Mouse (Mus musculus) forebrain, embryonic 16.5 days (tissue): ENCODE measurements at regions not wholly inside any gene's neighbourhood (a gene's known extent, or its start where the extent isn't known, plus 50 kb on each side); places are given as distances from the start of the nearest gene placed in this dataset.

Experiments
- ATAC-seq: fragments of 200-750 bp; cut with Nextera tagmentation; 2 replicates; pipeline ENCODE4 v1.8.0; 2017; ENCODE audit warnings: mild to moderate bottlenecking, moderate library complexity
- H3K27ac ChIP-seq: fragments of 300-500 bp; sonication (generic); 2 replicates; pipeline ENCODE4 v1.5.1; 2014; ENCODE audit warnings: low read length, control low read depth
- H3K27me3 ChIP-seq: fragments of 300-500 bp; sonication (generic); replicated peaks from 2 replicates; pipeline ENCODE4 v1.6.1; 2014; ENCODE audit warnings: low read length; ENCODE audit not compliant: control insufficient read depth, insufficient read depth
- H3K36me3 ChIP-seq: fragments of 300-500 bp; sonication (generic); 2 replicates; pipeline ENCODE4 v1.6.1; 2014; ENCODE audit not compliant: control insufficient read depth, insufficient read depth
- H3K4me1 ChIP-seq: fragments of 300-500 bp; sonication (generic); replicated peaks from 2 replicates; pipeline ENCODE4 v1.6.1; 2014; ENCODE audit warnings: low read length; ENCODE audit not compliant: control insufficient read depth, insufficient read depth
- H3K4me2 ChIP-seq: fragments of 300-500 bp; sonication (generic); 2 replicates; pipeline ENCODE4 v1.6.1; 2014; ENCODE audit warnings: mild to moderate bottlenecking, low read length, control low read depth
- H3K4me3 ChIP-seq: fragments of 300-500 bp; sonication (generic); replicated peaks from 2 replicates; pipeline ENCODE4 v1.5.1; 2014; ENCODE audit warnings: mild to moderate bottlenecking, low read length, control low read depth
- H3K9ac ChIP-seq: fragments of 300-500 bp; sonication (generic); replicated peaks from 2 replicates; pipeline ENCODE4 v1.6.1; 2014; ENCODE audit warnings: low read depth, low read length, control low read depth
- H3K9me3 ChIP-seq: fragments of 300-500 bp; sonication (generic); 2 replicates; pipeline ENCODE4 v1.6.1; 2016; ENCODE audit warnings: low read length; ENCODE audit not compliant: control insufficient read depth
- WGBS: fragments of 180-500 bp; shearing (Covaris S2); extraction: QIAGEN DNeasy Blood & Tissue Kit; methylation state at CpG from one replicate; pipeline ENCODE4 v1.1.7; 2014; 5-methylcytosine and 5-hydroxymethylcytosine counted together

DNA sequence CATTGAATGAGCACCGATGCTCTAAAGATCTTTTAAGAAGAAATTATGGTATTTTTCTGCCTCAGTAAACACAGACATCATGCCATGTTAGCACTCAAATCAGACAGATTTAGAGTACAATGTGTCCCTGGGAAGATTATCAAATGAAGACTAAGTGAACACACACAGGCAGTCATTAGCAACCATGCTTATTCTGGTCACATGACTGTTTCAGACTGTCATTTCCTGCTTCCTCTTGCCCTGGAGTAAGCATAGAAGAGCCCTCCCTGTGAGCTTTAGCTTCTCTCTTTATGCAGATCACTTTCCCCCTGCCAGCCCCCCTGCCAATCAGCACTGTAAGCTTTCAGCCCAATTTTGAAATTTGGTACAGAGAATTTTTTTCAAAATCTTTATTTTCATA, 143.4 kb upstream of the Amd2 start:
- no peak overlapping the region for H3K4me2 ChIP-seq
- H3K27me3 ChIP-seq: no peaks in the 10 kb centered on the region
- H3K9me3 ChIP-seq: no peaks in the 10 kb centered on the region
- H3K27ac ChIP-seq: no peak overlapping the region
- ATAC-seq: peak; percentile 55; the same call in 1 of the 2 replicates
- WGBS: 62% methylated on average over 1 of the region's 1 CpGs
- no peaks in the 10 kb centered on the region for H3K36me3 ChIP-seq
- H3K4me1 ChIP-seq: no peaks in the 10 kb centered on the region
- H3K4me3 ChIP-seq: no peak overlapping the region
- H3K9ac ChIP-seq: no peak overlapping the region

DNA sequence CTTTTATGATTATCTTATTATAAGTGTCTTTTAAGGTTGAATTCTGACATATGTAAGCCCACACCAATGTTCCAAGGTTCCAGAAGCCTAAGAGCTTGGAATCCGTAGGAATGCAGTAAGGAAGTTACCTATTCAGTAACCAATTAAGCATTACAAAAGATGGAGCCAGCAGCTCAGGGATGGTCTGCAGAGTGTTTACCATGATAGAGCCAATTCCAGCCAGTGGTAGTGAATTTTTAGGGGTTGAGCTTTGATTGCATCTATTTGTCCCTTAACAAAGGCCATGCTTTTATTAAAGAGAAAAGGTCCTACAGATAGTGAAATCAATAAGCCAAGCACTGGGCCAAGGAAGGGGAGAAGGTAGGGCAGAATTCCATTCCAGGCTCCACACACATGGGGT, 123.6 kb upstream of the Amd2 start:
- Histone ChIP-seq H3K27me3 (no peaks in the 10 kb centered on the region), H3K4me1 (no peaks in the 10 kb centered on the region), H3K4me2 (no peak overlapping the region), H3K9ac (no peak overlapping the region), H3K9me3 (no peaks in the 10 kb centered on the region), H3K4me3 (no peak overlapping the region), H3K36me3 (no peaks in the 10 kb centered on the region), H3K27ac (no peak overlapping the region)
- no peak for ATAC-seq
- WGBS: 75% methylated on average over 1 of the region's 1 CpGs
